Mouse (Mus musculus): Measurements from ENCODE around the gene Celsr1.

Celsr1 gene

DNA sequence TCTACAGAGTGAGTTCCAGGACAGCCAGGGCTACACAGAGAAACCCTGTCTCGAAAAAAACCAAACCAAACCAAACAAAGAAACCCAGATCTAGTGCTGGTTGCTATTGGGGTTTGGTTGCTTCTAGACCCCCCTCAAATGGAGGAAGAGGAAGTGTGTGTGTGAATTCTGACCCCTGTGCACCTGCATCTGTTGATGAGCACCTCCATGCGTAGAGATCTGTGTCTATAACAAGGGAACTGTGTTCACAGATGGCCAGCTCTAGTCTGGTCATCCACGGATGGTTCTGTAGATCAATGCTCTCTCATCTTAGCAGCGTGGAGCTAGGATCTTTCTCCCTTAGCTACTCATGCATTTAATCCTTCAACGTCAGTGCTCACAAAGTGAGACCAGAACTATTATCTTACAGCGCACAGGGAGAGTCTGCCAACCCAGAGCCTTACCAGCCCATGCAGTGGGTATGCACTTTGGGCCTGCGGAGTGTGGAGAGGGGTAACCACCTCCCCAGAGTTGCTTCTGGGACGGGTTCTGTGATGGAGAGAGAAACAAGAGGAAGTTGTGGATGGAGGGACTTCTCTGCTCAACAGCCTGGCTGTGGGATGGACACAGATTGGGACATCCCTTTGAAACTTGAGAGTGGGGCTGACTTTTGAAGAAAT lies 30.7 kb upstream of the Celsr1 start:
- in situ Hi-C loops (cut with MboI), result no loop called here

DNA sequence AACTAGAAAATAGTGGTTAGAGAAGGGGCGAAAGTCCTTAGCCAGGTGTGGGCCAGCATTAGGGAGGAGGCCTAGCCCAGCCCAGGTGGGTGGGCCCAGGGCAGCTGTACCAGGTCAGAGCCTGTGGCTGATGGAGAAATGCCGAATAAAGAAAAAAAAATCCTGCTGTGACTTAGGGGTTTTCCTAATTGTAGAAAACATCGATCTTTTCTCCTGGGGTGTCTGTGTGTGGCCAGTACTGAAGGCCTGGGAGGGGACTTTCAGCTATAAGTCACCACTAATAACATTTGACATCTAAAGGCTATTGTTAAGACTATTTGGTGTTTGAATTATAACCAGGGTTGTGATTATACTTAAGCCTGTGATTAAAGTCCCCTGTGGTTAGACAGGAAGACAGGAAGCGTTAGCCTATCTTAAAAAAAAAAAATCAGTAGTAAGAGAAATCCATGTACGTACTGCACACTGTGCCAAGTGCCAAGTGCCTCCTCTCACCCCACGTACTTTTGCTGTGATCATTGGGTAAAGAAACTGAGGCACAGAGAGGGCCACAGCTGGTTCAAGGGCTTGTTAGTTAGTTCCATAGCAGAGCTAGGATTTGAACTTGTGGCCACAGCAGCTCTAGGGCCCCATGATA lies 28.4 kb upstream of the Celsr1 start:
- in situ Hi-C loops (cut with MboI), result no loop called here

DNA sequence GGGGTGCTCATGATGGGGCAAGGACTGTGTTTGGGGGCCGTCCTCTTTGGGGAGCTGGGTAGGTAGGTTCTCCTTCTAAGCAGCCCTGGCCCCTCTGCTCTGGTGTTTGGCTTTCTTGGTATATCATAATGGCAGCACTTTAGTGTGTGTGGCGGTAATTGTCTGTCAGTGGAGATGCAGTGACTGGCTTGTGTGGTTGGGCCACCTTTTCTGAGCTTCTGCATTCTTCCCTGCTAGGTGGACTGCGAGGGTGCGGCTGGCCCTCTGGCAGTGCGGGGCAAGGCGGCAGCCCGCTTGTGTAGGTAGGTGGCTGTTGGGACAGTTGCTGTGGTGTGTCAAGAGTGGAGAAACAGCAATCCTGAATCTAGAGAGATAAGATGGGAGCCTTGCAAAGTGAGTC lies 27.6 kb upstream of the Celsr1 start:
- in situ Hi-C loops (cut with MboI), result no loop called here

DNA sequence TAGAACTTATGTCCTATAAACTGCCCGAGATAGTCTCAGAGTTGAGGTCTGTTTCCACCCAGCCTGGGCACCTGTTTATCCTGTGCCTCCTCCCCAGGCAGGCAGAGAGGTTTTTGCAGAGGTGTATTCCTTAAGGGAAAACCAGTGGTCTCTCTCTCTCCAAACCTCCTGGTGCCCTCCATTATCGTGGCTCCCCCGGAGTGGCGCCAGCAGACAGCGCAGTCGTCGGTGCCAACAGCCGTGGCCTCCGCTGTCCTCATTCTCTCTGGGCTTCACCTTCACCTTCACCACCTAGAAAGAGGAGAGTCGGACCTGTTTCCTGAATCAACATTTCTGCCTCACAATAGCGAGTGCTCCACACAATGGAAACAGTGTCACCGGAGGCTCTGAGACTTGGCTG lies 27.0 kb upstream of the Celsr1 start:
- in situ Hi-C loops (cut with MboI), result no loop called here

DNA sequence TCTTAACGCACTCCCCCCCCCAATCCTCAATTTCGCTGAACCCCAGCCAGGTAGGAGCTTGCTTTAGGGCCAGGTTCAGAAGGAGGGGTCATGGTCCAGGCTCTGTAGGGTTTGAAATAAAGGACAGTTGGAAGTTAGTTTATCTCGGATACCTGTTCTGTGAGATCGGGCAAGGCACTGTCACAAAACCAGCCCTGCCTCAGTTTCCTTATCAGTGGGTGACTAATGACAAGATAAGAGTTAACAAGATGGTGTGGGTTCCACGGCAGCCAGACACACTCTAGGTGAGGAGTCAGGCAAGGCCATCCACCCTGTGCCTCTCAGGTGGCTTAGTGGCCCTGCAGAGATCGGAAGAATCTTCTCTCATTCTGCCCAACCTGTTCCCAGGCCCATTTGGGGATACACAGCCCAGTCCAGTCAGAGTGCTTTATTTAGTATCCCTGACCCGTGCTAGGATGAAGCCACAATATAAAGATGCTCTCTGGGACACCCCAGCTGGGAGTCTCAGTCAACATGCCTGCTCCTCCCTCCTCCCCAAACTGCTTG lies 26.3 kb upstream of the Celsr1 start:
- in situ Hi-C loops (cut with MboI), result no loop called here

DNA sequence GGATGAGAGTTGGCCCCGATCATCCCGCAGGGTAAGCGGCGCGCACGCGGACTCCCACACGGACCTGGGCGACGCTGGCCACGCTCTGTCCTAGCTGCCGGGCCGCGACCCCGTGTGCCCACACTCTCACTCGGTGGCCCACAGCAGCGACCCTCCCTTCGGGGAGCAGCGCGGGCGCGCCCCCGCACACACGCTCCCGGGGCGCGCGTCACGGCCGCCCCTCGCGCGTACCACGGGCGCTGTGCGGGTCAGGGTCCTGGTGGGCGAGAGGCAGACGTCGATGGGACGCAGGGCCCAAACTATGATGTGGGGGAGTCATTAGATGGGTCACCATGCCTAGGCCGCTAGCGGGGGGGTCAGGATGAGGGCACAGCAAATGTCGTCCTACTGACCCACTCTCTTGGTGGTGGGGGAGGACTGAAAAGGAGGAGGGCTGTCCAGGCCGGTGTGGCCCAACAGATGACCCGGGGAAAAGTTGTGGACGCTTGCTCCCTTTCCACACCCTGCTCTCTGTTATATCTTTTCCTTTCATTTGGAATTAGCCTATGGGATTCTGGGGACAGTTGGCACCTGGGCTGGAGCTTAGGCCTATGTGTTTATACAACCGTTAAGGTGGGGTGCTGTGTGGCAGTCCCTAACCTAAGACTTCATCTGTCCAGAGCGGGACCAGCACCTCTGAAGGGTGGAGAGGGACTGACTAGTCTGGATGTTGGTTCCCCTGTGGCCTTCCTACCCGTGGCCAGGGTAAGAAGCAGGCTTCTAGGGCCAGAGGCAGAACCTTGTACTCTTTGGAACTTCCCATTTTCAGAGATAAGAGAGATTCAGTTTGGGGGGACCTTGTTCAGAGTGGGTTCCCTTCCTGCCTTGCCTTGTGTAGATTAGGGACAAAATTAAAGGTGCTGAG lies 25.6 kb upstream of the Celsr1 start:
- in situ Hi-C loops (cut with MboI), result no loop called here

DNA sequence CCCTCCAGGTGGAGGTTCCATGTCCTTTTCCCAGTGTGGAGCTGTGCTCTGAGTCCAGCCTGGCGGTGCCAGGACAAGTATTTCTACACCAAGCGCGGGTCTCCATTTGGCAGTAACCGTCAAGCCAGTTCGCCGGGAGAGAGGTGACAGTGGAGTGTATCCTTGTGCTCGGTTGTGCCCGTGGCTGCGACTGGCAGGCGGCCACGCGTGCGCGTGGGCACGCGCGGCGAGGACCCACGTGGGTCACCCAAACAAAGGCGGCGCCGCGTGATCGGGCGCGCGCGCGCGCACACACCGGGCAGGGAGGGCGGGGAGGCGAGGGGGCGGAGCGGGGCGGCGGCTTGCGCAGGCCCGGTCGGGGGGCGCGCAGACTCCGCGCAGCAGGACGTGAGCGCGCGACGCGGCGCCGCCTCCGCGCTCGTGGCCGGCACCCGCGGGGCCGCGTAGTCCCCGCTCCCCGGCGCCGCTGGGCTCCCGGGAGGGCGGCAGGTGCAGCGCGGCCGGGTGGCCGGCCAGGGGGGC lies 24.9 kb upstream of the Celsr1 start:
- in situ Hi-C loops (cut with MboI), result no loop called here

DNA sequence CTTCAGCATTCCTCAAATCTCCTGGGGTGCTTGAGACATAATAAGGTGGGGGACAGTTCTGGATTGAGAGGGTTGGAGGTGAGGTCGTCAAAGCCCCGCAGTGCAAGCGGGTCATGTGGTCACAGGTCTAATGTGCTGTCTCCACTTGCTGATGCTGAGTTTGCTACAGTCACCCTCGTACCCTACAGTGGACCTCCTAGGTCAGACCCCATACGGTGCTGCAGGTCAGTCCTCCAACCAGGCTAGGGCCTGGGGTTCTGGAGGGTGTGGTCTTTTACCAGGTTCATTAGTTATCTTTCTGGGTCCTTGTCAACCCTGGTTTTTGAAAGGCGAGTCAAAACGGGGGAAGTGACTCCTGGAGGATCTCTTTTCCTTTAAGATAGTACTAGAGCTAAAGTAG lies 24.3 kb upstream of the Celsr1 start:
- in situ Hi-C loops (cut with MboI), result no loop called here

DNA sequence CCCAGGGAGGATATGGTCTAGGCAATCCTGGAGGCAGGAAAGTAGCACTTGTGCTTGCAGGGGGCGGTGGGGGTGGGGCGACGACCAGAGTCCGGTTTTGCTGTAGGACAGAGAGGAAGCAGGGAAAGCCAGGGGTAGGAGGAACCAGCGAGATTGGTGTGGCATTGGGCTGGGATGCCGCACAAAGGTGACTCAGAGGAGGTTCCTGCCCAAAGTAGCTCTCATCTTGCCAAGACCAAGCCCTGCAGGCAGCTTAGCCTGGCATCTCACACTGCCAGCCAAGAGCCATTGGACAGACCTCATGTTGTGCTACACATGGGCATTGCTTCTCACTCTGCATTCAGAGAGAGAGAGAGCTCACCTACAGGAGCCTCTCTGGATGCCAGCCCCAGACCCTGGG lies 23.8 kb upstream of the Celsr1 start, which contains the start of gene Gramd4:
TSS of gene Gramd4 (plus strand) at position 283 of the 400 bp plus-strand sequence.
- in situ Hi-C loops (cut with MboI), result no loop called here

DNA sequence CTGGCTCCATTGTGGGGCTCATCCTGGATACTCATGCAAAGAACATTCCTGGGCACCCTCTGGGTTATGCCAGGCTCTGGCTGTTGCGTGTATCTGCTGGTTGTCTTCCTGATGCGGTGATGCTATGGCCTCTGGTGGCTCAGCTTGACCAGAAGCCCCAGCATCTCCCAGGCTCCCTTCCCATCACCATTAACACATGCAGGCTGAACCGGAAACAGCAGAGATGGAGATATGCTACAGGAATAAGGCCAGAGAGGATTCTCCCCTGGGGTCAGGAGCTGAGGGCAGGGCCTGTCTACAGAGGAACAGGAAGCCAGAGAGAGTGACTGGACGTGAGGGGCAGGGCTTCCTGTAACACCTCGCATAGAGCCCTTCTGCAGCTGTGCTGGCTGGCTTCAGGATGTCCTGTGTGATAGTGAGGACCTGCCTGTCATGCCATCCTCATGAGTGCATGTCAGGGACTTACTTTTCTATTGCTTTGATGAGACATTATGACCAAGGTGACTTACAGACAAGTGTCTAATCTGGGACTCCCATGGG lies 22.7 kb upstream of the Celsr1 start:
- in situ Hi-C loops (cut with MboI), result no loop called here

DNA sequence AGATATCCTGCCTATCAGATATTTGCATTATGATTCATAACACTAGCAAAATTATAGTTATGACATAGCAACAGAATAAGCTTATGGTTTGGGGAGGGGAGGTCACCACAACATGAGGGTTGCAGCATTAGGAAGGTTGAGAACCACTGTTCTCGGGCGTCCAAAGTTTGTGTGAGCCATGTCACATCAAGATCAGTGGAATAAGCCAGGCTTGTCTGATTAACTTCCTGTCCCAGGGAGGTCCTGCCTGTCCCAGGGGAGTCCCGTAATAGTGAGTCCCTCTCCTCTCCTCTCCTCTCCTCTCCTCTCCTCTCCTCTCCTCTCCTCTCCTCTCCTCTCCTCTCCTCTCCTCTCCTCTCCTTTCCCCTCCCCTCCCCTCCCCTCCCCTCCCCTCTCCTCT lies 21.3 kb upstream of the Celsr1 start:
- in situ Hi-C loops (cut with MboI), result loop anchor here (5.0 kb wide), 1 partner anchor 67 kb away; no protein-coding TSS in a partner anchor

DNA sequence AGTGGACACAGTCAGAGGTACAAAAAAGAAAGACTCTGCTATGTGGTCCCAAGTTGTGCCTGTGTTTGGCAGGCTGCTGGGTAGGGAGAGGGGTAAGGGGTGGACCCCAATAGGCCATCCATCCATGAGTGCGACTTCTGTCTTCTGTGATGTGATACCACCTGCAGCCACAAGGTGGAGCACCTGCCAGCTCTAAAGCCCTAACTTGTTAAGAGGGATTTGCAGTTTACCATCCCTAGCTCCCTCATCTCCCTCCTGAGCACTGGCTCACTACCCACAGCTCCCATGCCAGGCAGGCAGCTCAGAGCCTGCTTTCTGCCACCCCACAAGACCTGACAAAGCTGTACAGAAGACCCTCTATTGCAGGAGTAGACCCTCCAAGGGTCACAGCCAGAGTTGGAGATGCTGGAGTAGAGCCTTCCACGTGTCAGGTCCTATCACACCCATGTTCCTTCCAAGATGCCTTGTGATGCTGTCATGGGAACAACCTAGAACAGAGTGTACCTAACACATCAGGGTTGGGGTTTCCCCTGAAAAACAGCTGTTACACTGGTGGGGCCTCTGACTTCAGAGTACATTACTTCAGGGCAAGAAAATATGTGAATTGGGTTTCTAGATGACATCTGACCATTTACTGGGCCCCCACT lies 20.4 kb upstream of the Celsr1 start:
- in situ Hi-C loops (cut with MboI), result loop anchor here (5.0 kb wide), 1 partner anchor 68 kb away; no protein-coding TSS in a partner anchor

DNA sequence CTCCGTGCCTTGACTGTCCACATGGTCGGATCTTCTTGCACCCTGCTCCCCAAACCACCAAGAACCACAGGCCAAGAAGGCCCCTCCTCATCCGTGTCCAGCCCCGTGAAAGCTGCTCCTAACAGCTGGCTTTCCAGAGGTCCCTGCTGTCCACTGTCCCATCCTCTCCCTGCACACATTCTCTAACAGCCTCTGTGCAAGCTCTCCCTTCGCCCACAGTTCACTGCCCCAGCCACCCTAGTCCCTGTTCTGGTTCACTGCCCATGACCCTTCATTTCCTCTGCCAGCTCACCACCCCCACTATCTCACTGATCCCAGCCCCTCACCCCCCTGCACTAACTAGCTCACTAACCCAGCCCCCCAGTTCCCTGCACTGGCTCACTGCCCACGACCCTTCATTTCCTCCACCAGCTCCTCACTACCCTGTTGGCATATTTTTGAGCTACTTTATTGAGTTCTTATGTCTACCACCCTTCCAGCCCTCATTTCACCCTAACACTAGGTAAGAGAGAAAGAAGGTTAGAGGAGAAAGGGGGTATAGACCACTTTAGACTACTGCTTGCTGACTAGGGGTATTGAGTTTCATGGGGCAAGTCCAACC lies 18.4 kb upstream of the Celsr1 start:
- in situ Hi-C loops (cut with MboI), result loop anchor here (5.0 kb wide), 1 partner anchor 70 kb away; no protein-coding TSS in a partner anchor

DNA sequence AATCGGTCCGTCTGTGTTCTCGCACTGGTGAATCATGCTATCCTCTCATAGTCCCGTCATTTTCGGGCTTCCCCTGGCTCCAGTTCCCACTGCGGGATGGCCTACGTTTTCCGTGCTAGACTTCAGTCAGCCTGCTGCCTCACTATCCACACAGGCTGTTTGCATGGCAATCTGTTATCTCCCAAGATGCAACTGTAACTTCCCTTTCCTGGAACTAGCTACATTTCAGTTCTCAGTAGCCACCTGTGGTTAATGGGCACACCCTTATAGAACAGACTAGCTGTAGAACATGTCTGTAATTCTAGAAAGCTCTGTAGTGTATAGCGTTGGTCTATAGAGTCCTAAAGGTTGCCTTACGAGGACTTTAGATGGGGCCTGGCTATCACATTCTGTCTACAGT lies 17.6 kb upstream of the Celsr1 start:
- in situ Hi-C loops (cut with MboI), result loop anchor here (5.0 kb wide), 1 partner anchor 71 kb away; no protein-coding TSS in a partner anchor

DNA sequence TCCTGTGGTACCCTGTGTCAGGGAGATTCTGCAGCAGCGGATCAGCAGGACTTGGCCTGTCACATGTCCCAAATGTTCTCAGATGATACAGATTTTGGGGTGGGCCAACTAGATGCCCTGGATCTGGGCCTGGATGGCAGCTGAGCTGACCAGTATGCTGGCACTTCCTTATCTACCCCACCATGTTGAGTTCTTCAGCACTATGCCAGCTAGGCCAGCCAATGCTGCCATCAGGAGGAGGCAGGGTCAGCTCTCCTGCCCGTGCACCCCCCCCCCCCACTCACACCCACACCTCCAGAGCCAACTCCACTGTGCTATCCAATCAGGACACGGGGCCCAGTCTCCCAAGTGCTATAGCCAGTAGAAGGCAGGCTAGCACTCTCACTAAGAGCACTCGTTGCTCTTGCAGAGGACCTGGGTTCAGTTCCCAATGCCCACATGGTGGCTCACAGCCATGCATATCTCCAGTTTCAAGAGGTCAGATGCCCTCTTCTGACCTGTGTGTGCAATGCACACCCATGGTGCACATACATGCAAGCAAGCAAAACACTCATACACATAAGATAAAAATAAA lies 16.7 kb upstream of the Celsr1 start:
- in situ Hi-C loops (cut with MboI), result loop anchor here (5.0 kb wide), 1 partner anchor 72 kb away; no protein-coding TSS in a partner anchor

DNA sequence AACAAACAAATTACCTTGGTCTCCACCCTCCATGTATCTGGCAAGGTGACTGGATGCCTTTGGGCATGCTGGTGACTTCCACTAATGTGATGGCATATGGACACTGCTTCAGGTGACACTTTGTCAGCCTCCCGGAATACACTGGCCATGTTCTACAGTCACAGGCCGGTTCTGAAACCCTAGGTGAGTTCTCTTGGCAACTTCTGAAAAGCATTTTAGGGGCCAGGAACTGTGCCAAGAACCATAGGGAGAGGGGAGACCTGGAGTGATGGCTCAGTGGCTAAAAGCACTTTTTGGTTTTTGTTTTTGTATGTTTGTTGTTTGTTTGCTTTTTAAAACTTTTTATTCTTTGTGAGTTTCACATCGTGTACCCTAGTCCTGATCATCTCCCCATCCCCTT lies 15.9 kb upstream of the Celsr1 start:
- in situ Hi-C loops (cut with MboI), result no loop called here

DNA sequence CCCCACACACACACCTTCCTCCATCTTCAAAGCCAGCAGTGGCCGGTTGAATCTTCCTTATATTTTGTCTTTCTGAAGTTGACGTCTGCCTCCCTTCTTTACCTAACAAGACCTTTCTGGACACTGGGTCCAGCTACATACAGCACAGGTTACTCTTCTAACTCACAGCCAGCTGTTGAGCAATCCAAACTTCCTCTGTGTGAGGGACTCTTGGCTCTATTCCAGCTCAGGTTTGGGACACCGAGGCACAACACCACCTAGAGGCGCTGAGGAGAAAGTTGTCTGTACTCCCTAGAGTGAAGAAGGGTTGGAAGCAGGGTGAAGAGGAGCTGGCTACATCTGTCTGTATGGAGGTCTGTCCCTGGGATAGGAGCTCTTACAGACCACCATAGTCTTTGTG lies 8.8 kb upstream of the Celsr1 start:
- in situ Hi-C loops (cut with MboI), result no loop called here

DNA sequence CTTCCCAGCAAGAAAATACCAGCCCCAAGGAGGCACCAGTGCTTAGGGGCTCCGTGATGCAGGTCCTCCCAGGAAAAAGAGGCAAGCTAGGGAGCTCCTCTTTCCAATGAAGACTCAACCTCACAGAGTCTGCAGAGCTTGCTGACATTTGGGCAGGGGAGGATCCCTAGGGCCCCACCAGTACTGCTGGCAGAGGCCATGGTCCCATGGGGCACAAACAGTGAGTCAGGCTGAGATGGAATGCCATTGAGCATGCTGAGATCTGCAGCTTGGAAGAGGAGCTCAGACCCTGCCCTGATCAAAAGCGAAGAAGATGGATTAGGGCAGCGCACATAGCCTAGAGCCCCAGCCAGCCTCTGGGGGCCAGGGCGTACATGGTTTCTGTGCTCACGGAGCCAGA lies 7.8 kb upstream of the Celsr1 start:
- in situ Hi-C loops (cut with MboI), result no loop called here

DNA sequence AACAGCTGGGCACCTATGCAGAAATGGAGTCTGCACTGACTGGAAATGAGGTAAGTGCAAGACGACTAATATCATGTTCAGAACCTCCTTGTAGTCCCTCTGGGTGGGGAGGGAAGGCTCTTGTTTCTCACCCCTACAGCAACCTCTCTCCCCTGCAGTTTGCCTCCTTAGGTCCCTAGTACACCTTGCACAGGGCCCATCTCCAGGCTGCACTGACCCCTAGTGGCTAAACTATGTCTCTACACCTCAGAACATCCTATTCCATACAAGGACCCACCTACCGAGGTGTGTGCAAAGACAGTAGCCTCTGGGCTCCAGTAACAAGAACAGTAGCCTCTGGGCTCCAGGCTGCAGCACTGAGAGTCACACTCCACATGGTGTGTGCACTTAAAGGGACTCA lies 5.2 kb upstream of the Celsr1 start:
- in situ Hi-C loops (cut with MboI), result loop anchor here (5.0 kb wide), 1 partner anchor 132 kb away; no protein-coding TSS in a partner anchor

DNA sequence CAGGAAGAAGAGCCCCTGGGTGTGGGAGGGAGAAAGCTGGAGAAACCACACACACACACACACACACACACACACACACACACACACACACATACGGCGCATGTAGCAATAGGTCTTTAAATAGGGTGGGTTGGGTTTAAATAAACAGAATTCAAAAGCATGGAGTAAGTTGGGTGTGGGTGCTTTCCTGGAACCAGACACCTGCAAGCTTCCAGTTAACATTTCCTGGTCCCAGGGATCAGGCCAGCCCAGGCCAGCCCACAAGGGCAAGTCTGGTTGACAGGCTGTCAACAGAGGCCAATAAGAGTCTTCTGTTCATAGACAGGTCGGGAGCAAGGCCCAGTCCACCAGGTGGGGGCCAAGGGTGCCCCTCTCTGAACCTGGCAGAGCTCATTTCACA lies 2.3 kb upstream of the Celsr1 start:
- in situ Hi-C loops (cut with MboI), result loop anchor here (5.0 kb wide), 1 partner anchor 129 kb away; no protein-coding TSS in a partner anchor

Measured in mature B cell (primary cell).